Mouse (Mus musculus): ENCODE measurements around the gene Adrm1. TPM values are rescaled to one million over a fixed set of nuclear protein-coding genes. Genes with fewer than 3 reads are reported as not detected.

Adrm1 gene
- polyA plus RNA-seq, 1 experiment from 2014 or later: 147 TPM

DNA sequence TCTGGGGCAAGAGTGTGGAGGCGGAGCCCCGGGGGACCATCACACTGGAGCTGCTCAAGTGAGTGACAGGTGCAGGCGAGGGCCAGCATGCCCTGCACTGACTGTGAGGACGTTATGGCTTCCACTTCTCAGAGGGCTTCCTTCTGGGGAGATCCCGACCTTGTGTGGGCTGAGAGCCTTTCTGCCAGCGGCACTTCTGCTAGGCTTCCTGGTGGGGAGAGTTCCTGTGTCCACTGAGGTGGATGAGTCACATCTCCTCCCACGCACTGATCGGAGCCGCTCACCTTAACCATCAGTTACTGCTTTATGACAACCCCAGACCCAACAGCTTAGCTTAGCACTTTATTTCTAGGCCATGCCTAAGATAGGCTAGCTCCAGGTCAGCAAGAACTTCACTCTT is 22.7 kb upstream of the Adrm1 start:
- WGBS: 93% methylated on average over 9 of the region's 9 CpGs
- Histone ChIP-seq H3K9ac (replicated peaks; ENCODE audit: low read depth, low read length) (no peak overlapping the region), H3K36me3 (ENCODE audit: control insufficient read depth, insufficient read depth, low read length) (peaks cover 51% of the 10 kb centered on the region), H3K4me3 (ENCODE audit: low read depth, low read length) (no peak overlapping the region), H3K4me2 (ENCODE audit: low read depth, low read length) (no peak overlapping the region), H3K27me3 (ENCODE audit: control insufficient read depth, insufficient read depth, low read length) (no peaks in the 10 kb centered on the region), H3K4me1 (ENCODE audit: control insufficient read depth, insufficient read depth, low read length) (no peaks in the 10 kb centered on the region), H3K9me3 (ENCODE audit: control insufficient read depth, low read length) (no peaks in the 10 kb centered on the region), H3K27ac (ENCODE audit: low read depth, low read length) (no peak overlapping the region)
- ATAC-seq (ENCODE audit: low read depth): no peak

DNA sequence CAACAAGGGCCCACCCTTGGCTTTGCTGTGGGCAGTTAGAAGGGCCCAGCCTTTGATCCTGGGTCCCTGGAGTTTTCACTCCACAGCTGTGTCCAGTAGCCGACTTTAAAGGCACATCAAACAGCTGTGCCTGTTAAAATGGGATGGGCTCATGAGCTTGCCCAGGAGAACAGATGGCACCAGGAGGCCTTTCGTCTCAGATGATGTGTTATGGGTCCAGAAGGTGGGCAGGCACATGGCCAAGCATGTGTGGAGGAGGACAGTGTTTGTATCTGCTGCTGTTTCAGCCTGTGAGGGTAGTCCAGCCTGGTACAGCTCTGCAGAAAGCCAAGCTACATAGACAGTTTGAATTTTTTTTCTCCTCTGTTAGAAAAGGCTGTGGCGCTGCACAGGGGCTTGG is 16.5 kb upstream of the Adrm1 start:
- Histone ChIP-seq H3K9me3 (ENCODE audit: control insufficient read depth, low read length) (no peaks in the 10 kb centered on the region), H3K27ac (ENCODE audit: low read depth, low read length) (0 out of 2 replicates have a peak overlapping the region, but pooled peaks have one; percentile 5)

DNA sequence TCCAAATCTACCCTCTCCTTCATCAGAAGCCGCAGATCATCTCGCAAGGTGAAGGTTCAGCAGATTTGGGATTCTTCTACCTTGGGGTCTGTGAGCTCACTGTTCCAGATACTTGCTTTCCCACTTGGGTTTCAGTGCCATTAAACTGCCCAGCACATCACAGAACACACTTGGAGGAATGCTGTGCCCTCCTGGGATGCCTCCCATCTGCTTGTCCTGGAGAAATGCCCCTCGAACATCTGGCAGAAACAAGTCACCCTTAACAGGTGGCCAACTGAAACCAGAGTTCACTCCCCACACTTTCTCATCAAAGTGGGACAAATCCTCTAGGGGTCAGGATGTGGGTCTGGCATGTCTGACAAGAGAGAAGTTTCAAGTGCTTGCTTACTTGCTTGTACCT is 12.7 kb upstream of the Adrm1 start:
- 89% methylated on average over 3 of the region's 3 CpGs for WGBS
- H3K4me3 ChIP-seq (ENCODE audit: low read depth, low read length): no peak overlapping the region
- no peaks in the 10 kb centered on the region for H3K9me3 ChIP-seq (ENCODE audit: control insufficient read depth, low read length)
- H3K27ac ChIP-seq (ENCODE audit: low read depth, low read length): no peak overlapping the region
- no peak overlapping the region for H3K9ac ChIP-seq (replicated peaks; ENCODE audit: low read depth, low read length)
- no peak for ATAC-seq (ENCODE audit: low read depth)
- no peaks in the 10 kb centered on the region for H3K4me1 ChIP-seq (ENCODE audit: control insufficient read depth, insufficient read depth, low read length)
- H3K4me2 ChIP-seq (ENCODE audit: low read depth, low read length): no peak overlapping the region
- peaks cover 61% of the 10 kb centered on the region for H3K36me3 ChIP-seq (ENCODE audit: control insufficient read depth, insufficient read depth, low read length)
- H3K27me3 ChIP-seq (ENCODE audit: control insufficient read depth, insufficient read depth, low read length): no peaks in the 10 kb centered on the region

More for the DNA sequence above, 16.5 kb upstream of the Adrm1 start:
- peaks cover 66% of the 10 kb centered on the region for H3K36me3 ChIP-seq (ENCODE audit: control insufficient read depth, insufficient read depth, low read length)
- H3K4me1 ChIP-seq (ENCODE audit: control insufficient read depth, insufficient read depth, low read length): no peaks in the 10 kb centered on the region
- no peak overlapping the region for H3K4me3 ChIP-seq (ENCODE audit: low read depth, low read length)
- WGBS: 57% methylated on average over 3 of the region's 3 CpGs
- no peak overlapping the region for H3K9ac ChIP-seq (replicated peaks; ENCODE audit: low read depth, low read length)
- no peak overlapping the region for H3K4me2 ChIP-seq (ENCODE audit: low read depth, low read length)
- ATAC-seq (ENCODE audit: low read depth): no peak
- no peaks in the 10 kb centered on the region for H3K27me3 ChIP-seq (ENCODE audit: control insufficient read depth, insufficient read depth, low read length)

DNA sequence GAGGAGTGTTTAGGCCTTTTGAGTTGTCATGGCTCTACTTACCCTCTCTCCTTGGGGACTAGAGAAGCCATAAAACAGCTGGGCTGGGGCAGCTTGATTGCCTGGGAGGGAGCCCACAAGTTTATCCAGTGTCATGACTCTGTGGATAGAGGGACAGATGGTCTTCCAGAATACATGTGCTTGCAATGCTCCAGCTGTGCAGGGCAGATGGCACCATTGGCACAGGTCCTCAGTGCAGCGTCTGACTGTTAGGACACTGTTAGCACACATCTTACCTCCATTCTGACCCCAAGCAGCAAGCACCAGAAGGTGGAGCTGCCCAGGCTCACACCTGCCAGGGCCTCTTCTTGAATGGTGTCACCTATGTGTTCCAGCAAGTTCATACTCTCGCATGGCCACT is 5.4 kb upstream of the Adrm1 start:
- 67% methylated on average over 2 of the region's 2 CpGs for WGBS
- H3K36me3 ChIP-seq (ENCODE audit: control insufficient read depth, insufficient read depth, low read length): peaks cover 18% of the 10 kb centered on the region
- no peaks in the 10 kb centered on the region for H3K27me3 ChIP-seq (ENCODE audit: control insufficient read depth, insufficient read depth, low read length)
- no peak overlapping the region for H3K4me2 ChIP-seq (ENCODE audit: low read depth, low read length)
- no peak overlapping the region for H3K4me3 ChIP-seq (ENCODE audit: low read depth, low read length)
- no peak overlapping the region for H3K27ac ChIP-seq (ENCODE audit: low read depth, low read length)
- H3K9ac ChIP-seq (replicated peaks; ENCODE audit: low read depth, low read length): no peak overlapping the region
- H3K9me3 ChIP-seq (ENCODE audit: control insufficient read depth, low read length): no peaks in the 10 kb centered on the region
- no peaks in the 10 kb centered on the region for H3K4me1 ChIP-seq (ENCODE audit: control insufficient read depth, insufficient read depth, low read length)
- ATAC-seq (ENCODE audit: low read depth): no peak

DNA sequence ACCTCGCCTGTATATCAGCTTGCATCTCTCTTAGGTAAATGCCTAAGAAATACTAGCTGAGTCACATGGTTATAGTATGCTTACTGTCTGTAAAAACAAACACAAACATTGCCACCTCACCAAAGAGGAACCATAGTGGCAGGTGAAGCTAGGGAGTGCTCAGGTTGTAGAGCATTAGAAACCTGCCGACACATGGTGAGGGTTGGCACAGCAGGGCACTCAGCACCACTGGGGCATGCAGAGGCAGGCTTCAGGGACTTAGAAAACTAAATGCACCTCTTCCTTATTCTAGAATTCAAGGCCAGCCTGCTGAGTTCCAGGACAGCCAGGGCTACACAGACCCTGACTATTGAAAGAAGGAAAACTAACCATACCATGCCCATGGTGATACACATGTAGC is 4.4 kb upstream of the Adrm1 start:
- no peaks in the 10 kb centered on the region for H3K4me1 ChIP-seq (ENCODE audit: control insufficient read depth, insufficient read depth, low read length)
- H3K27ac ChIP-seq (ENCODE audit: low read depth, low read length): no peak overlapping the region
- no peaks in the 10 kb centered on the region for H3K9me3 ChIP-seq (ENCODE audit: control insufficient read depth, low read length)
- no peak overlapping the region for H3K4me2 ChIP-seq (ENCODE audit: low read depth, low read length)
- no peaks in the 10 kb centered on the region for H3K27me3 ChIP-seq (ENCODE audit: control insufficient read depth, insufficient read depth, low read length)
- H3K9ac ChIP-seq (replicated peaks; ENCODE audit: low read depth, low read length): no peak overlapping the region
- ATAC-seq (ENCODE audit: low read depth): no peak
- no peak overlapping the region for H3K4me3 ChIP-seq (ENCODE audit: low read depth, low read length)
- 88% methylated on average over 2 of the region's 2 CpGs for WGBS
- peaks cover 15% of the 10 kb centered on the region; the same call in 1 of the 2 replicates for H3K36me3 ChIP-seq (ENCODE audit: control insufficient read depth, insufficient read depth, low read length)

DNA sequence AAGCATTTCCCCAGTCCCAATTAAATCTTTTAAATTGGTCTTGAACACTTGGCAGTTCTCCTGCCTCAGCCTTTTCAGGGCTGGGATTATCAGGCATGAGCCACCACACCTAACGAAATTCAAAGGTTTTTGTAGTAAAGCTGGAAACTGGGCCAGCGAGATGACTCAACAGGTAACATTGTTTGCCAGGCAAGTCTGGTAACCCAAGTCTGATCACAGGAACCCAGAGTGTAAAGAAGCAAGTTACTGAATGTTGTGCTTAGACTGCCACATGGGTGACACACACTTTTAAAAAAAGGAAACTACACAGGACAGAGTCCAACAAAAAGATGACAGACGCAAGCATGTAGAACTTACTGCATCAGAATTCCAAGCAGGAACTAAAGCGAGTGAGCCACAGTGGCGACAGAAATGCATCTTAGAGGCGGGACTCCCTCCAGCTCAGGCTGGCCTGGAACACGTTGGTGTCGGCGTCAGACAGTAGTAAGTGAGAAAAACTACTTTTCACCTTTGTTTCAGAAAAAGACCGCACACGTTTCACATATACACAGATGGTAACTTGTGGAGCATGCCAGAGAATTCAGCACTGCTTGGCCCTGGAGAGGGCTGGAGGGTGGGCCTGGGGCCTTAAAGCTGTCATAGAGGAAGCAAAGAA is 1.0 kb upstream of the Adrm1 start:
- H3K4me2 ChIP-seq (ENCODE audit: low read depth, low read length): peak overlapping the region; percentile 51; the same call in 1 of the 2 replicates
- no peak for ATAC-seq (ENCODE audit: low read depth)
- peaks cover 11% of the 10 kb centered on the region for H3K4me1 ChIP-seq (ENCODE audit: control insufficient read depth, insufficient read depth, low read length)
- H3K27me3 ChIP-seq (ENCODE audit: control insufficient read depth, insufficient read depth, low read length): no peaks in the 10 kb centered on the region
- WGBS: 89% methylated on average over 11 of the region's 11 CpGs
- H3K9me3 ChIP-seq (ENCODE audit: control insufficient read depth, low read length): no peaks in the 10 kb centered on the region
- H3K9ac ChIP-seq (replicated peaks; ENCODE audit: low read depth, low read length): peak overlapping the region; percentile 37; the same call in 1 of the 2 replicates
- H3K36me3 ChIP-seq (ENCODE audit: control insufficient read depth, insufficient read depth, low read length): peaks cover 12% of the 10 kb centered on the region; the same call in 1 of the 2 replicates
- H3K4me3 ChIP-seq (ENCODE audit: low read depth, low read length): no peak overlapping the region
- H3K27ac ChIP-seq (ENCODE audit: low read depth, low read length): no peak overlapping the region

DNA sequence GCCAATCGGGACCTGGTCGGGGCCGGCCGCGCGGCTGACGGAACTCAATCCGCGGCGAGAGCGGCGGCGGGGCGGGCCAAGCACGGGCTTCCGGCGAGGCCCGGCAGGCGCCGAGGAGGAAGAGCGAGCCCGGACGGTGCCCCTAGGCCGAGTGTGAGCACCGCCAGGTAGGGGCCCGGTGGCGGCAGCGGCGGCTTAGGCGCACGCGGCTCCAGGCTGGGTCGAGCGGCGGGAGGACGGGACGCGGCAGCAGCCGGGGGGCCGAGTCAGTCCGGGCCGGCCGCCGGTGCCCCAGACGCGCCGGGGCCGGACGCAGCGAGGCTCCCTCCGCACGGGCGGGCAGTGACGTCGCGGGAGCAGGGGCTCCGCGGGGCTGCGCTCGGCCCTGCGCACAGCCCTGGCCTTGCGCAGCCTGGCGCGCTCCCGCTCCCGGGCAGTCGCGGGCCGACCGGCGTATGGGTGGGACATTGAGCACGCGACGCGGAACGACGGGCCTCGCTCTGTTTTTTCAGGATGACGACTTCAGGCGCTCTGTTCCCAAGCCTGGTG is 311 bp downstream of the Adrm1 start:
- Histone ChIP-seq H3K4me2 (ENCODE audit: low read depth, low read length) (peak overlapping the region; percentile 65), H3K27ac (ENCODE audit: low read depth, low read length) (peak overlapping the region; percentile 91), H3K9ac (replicated peaks; ENCODE audit: low read depth, low read length) (peak overlapping the region; percentile 94), H3K36me3 (ENCODE audit: control insufficient read depth, insufficient read depth, low read length) (peaks cover 23% of the 10 kb centered on the region), H3K9me3 (ENCODE audit: control insufficient read depth, low read length) (no peaks in the 10 kb centered on the region), H3K4me1 (ENCODE audit: control insufficient read depth, insufficient read depth, low read length) (peaks cover 11% of the 10 kb centered on the region), H3K27me3 (ENCODE audit: control insufficient read depth, insufficient read depth, low read length) (no peaks in the 10 kb centered on the region), H3K4me3 (ENCODE audit: low read depth, low read length) (peak overlapping the region; percentile 91)
- under 1% methylated on average over 67 of the region's 80 CpGs for WGBS
- ATAC-seq (ENCODE audit: low read depth): peak; percentile 68

DNA sequence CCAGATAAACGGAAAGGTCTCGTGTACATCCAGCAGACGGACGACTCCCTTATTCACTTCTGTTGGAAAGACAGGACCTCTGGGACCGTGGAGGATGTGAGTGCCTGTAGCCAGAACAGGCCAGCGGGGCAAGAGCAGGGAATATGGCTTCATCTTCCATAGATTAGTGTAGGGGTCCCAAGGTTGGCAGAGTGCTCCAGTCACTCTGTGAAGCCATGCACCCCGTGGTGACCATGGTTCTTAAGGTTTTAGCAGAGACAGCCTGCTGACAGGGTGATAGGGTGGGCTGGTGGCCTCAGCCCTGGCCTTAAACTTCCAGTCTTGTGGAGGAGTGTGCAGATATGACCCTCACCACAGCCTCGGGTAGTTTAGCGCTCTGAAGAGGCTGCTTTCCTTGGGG is 867 bp downstream of the Adrm1 start:
- peaks cover 25% of the 10 kb centered on the region for H3K36me3 ChIP-seq (ENCODE audit: control insufficient read depth, insufficient read depth, low read length)
- 2% methylated on average over 7 of the region's 9 CpGs for WGBS
- H3K9me3 ChIP-seq (ENCODE audit: control insufficient read depth, low read length): no peaks in the 10 kb centered on the region
- H3K4me3 ChIP-seq (ENCODE audit: low read depth, low read length): peak overlapping the region; percentile 91
- ATAC-seq (ENCODE audit: low read depth): no peak
- H3K27me3 ChIP-seq (ENCODE audit: control insufficient read depth, insufficient read depth, low read length): no peaks in the 10 kb centered on the region
- peak overlapping the region; percentile 91; the same call in 1 of the 2 replicates for H3K27ac ChIP-seq (ENCODE audit: low read depth, low read length)
- peak overlapping the region; percentile 94 for H3K9ac ChIP-seq (replicated peaks; ENCODE audit: low read depth, low read length)
- H3K4me2 ChIP-seq (ENCODE audit: low read depth, low read length): peak overlapping the region; percentile 65
- H3K4me1 ChIP-seq (ENCODE audit: control insufficient read depth, insufficient read depth, low read length): peaks cover 11% of the 10 kb centered on the region

DNA sequence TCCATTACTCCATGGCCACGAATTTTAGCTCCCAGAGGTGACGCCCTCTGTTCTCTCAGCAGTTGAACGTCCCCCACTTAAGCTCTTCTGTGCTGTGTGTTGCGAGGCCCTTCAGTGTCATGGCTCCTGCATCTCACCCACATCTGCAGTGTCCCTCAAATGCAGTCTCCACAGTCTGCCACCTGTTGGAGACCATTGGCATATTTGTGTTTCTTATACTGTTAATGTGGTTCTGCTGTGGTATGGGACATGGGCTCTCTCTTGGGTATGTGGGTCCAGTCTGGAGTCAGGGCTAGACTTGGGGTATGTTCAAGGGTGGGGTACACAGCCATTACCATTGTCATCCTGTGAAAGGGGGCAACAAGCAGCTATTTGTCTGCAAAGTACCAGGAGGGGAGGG is 1.9 kb downstream of the Adrm1 start:
- Histone ChIP-seq H3K27me3 (ENCODE audit: control insufficient read depth, insufficient read depth, low read length) (no peaks in the 10 kb centered on the region), H3K27ac (ENCODE audit: low read depth, low read length) (no peak overlapping the region), H3K4me3 (ENCODE audit: low read depth, low read length) (no peak overlapping the region), H3K36me3 (ENCODE audit: control insufficient read depth, insufficient read depth, low read length) (peaks cover 33% of the 10 kb centered on the region), H3K9me3 (ENCODE audit: control insufficient read depth, low read length) (no peaks in the 10 kb centered on the region), H3K4me2 (ENCODE audit: low read depth, low read length) (peak overlapping the region; percentile 65), H3K4me1 (ENCODE audit: control insufficient read depth, insufficient read depth, low read length) (peaks cover 11% of the 10 kb centered on the region), H3K9ac (replicated peaks; ENCODE audit: low read depth, low read length) (no peak overlapping the region)
- ATAC-seq (ENCODE audit: low read depth): no peak
- WGBS: 81% methylated on average over 4 of the region's 4 CpGs

All from neural tube, embryonic 14.5 days (tissue).